ENCODE assay signal across 8 mouse cellular contexts in genomic region chr9:56938374-56938773, GRCm38 (mm10). TPM values are rescaled to one million over a fixed set of nuclear protein-coding genes. Genes with fewer than 3 reads are reported as not detected.
DNase-seq lines count a peak whose midpoint lies in the region; ATAC-seq and TF ChIP-seq lines count a peak whose summit lies in the region.

No protein-coding gene starts in this region.

- H3K27me3 ChIP-seq in erythroblast, embryonic 14.5 days (ENCODE audit: control insufficient read depth), result no peaks in the 10 kb centered on the region
- no peaks in the 10 kb centered on the region for H3K27me3 ChIP-seq in hindbrain, postnatal 0 days (ENCODE audit: insufficient read depth, low read length)
- H3K27me3 ChIP-seq in stomach, embryonic 16.5 days (ENCODE audit: control insufficient read depth, insufficient read depth, low read length), result no peaks in the 10 kb centered on the region

- peak overlapping the region; percentile 52 for H3K27ac ChIP-seq in embryonic fibroblast, embryonic 13.5 days (ENCODE audit: insufficient read depth, low read length)
- H3K27ac ChIP-seq in hindbrain, postnatal 0 days, result peak overlapping the region; percentile 90; the same call in 1 of the 2 replicates
- peak overlapping the region; percentile 93 for H3K27ac ChIP-seq in stomach, embryonic 16.5 days (ENCODE audit: low read length)

- peaks cover 23% of the 10 kb centered on the region for H3K36me3 ChIP-seq in erythroblast, embryonic 14.5 days (ENCODE audit: control insufficient read depth)
- no peaks in the 10 kb centered on the region for H3K36me3 ChIP-seq in hindbrain, postnatal 0 days (ENCODE audit: insufficient read depth, low read length)
- no peaks in the 10 kb centered on the region for H3K36me3 ChIP-seq in stomach, embryonic 16.5 days (ENCODE audit: control insufficient read depth, insufficient read depth, low read length)

- peak overlapping the region; percentile 64 for H3K4me2 ChIP-seq in hindbrain, postnatal 0 days (ENCODE audit: low read depth, low read length)
- peak overlapping the region; percentile 69 for H3K4me2 ChIP-seq in stomach, embryonic 16.5 days (ENCODE audit: low read depth, low read length)

- peak overlapping the region; percentile 61; the same call in 1 of the 2 replicates for H3K9ac ChIP-seq in hindbrain, postnatal 0 days (replicated peaks; ENCODE audit: low read length)
- peak overlapping the region; percentile 90 for H3K9ac ChIP-seq in stomach, embryonic 16.5 days (ENCODE audit: low read length)

- ATAC-seq in erythroblast, adult 5-6 weeks (replicated peaks; ENCODE audit: low FRiP score, poor library complexity, severe bottlenecking), result no peak
- ATAC-seq in hindbrain, postnatal 0 days, result no peak
- ATAC-seq in stomach, embryonic 16.5 days (ENCODE audit: insufficient read depth, low FRiP score), result no peak

- TF ChIP-seq POLR2A in embryonic fibroblast, embryonic 13.5 days (IDR thresholded peaks at IDR 0.05; ENCODE audit: low read depth, low read length), result peak; percentile 26; the same call in 1 of the 2 replicates
- peak; percentile 16; the same call in 1 of the 2 replicates for TF ChIP-seq POLR2A in lung, adult 2 months (IDR thresholded peaks at IDR 0.05; ENCODE audit: borderline replicate concordance, extremely low read depth, low read depth, low read length)

- peak overlapping the region; percentile 76 for H3K4me3 ChIP-seq in erythroblast, embryonic 14.5 days (replicated peaks)
- peak overlapping the region; percentile 77 for H3K4me3 ChIP-seq in embryonic fibroblast, embryonic 13.5 days (ENCODE audit: insufficient read depth, low read length)
- H3K4me3 ChIP-seq in hindbrain, postnatal 0 days (ENCODE audit: low read length), result peak overlapping the region; percentile 76
- H3K4me3 ChIP-seq in lung, adult 2 months (replicated peaks; ENCODE audit: extremely low read depth, low read depth, low read length), result peak overlapping the region; percentile 100
- peak overlapping the region; percentile 84 for H3K4me3 ChIP-seq in stomach, embryonic 16.5 days (replicated peaks; ENCODE audit: low read length)

- peaks cover 32% of the 10 kb centered on the region for H3K4me1 ChIP-seq in erythroblast, embryonic 14.5 days (ENCODE audit: control insufficient read depth)
- no peaks in the 10 kb centered on the region; the same call in 1 of the 2 replicates for H3K4me1 ChIP-seq in embryonic fibroblast, embryonic 13.5 days (ENCODE audit: control insufficient read depth, insufficient read depth, low read length)
- H3K4me1 ChIP-seq in hindbrain, postnatal 0 days (ENCODE audit: insufficient read depth, low read length), result peaks cover 8% of the 10 kb centered on the region
- H3K4me1 ChIP-seq in lung, adult 2 months (ENCODE audit: control insufficient read depth, insufficient read depth, low read length), result 0 out of 2 replicates have a peak, but pooled peaks cover 4% of the 10 kb centered on the region
- H3K4me1 ChIP-seq in stomach, embryonic 16.5 days (ENCODE audit: control insufficient read depth, insufficient read depth, low read length), result peaks cover 17% of the 10 kb centered on the region

- no peaks in the 10 kb centered on the region for H3K9me3 ChIP-seq in erythroblast, embryonic 14.5 days (ENCODE audit: control insufficient read depth, low read length)
- no peaks in the 10 kb centered on the region for H3K9me3 ChIP-seq in hindbrain, postnatal 0 days (ENCODE audit: low read length)
- no peaks in the 10 kb centered on the region for H3K9me3 ChIP-seq in stomach, embryonic 16.5 days (replicated peaks; ENCODE audit: control insufficient read depth, low read length)

- TF ChIP-seq CTCF in embryonic fibroblast, embryonic 13.5 days (IDR thresholded peaks at IDR 0.05; ENCODE audit: borderline replicate concordance, insufficient read depth, low read length), result no peak
- no peak for TF ChIP-seq CTCF in hindbrain, postnatal 0 days (IDR thresholded peaks at IDR 0.05; ENCODE audit: low read depth)
- no peak for TF ChIP-seq CTCF in lung, adult 2 months (IDR thresholded peaks at IDR 0.05; ENCODE audit: insufficient read depth, low read length)

- peak; percentile 42 for DNase-seq in hindbrain, postnatal 0 days (ENCODE audit: low spot score)
- no peak for DNase-seq in lung, adult 2 months
- no peak for DNase-seq in left cerebral cortex, adult 11 months (ENCODE audit: low spot score)
- no peak for DNase-seq in adrenal gland, postnatal 4 days (ENCODE audit: low spot score in 2 of 2)

- WGBS in hindbrain, postnatal 0 days, result 6% methylated on average over 7 of the region's 7 CpGs
- WGBS in lung, adult 2 months, result under 1% methylated on average over 7 of the region's 7 CpGs
- under 1% methylated on average over 7 of the region's 7 CpGs for WGBS in stomach, embryonic 16.5 days

RNA-seq across cellular contexts. Expression of gene Imp3, which starts 1.1 kb away (rescaled TPM):
- polyA plus RNA-seq in erythroblast, embryonic 14.5 days (2012), result 5.7 TPM in 2 replicates
- total RNA-seq in erythroblast, adult 5-6 weeks (2015; ENCODE audit: low replicate concordance), result 18.4 and 45.7 TPM in 2 replicates
- 15.3 and 20.1 TPM in 2 replicates for total RNA-seq in erythroblast, adult 5-6 weeks (2017; ENCODE audit: low replicate concordance)
- polyA plus RNA-seq in embryonic fibroblast, embryonic 13.5 days (2011; ENCODE audit: insufficient read length, low read depth, missing spikeins), result 92.7 and 107 TPM in 2 replicates
- 142 and 178 TPM in 2 replicates for total RNA-seq in hindbrain, postnatal 0 days (2014; rRNA removed)
- 77.2 and 80.5 TPM in 2 replicates for polyA plus RNA-seq in hindbrain, postnatal 0 days (2015; fragmentation: Nextera tagmentation; extraction: Ambion mirVana)
- 195 and 264 TPM in 2 replicates for polyA plus RNA-seq in lung, adult 2 months (2012; rRNA removed)
- 73.9 and 80.1 TPM in 2 replicates for polyA plus RNA-seq in stomach, embryonic 16.5 days (2015; fragmentation: Nextera tagmentation; extraction: Ambion mirVana)
- 10 to 100 TPM; 87.2 to 87.5 TPM for total RNA-seq in adrenal gland, postnatal 4 days (2021)

RNA-seq across cellular contexts. Expression of gene Snx33, which starts 10.2 kb away (rescaled TPM):
- polyA plus RNA-seq in erythroblast, embryonic 14.5 days (2012), result not detected in 2 replicates
- 0.38 and 1.3 TPM in 2 replicates for total RNA-seq in erythroblast, adult 5-6 weeks (2015; ENCODE audit: low replicate concordance)
- 0.17 and 0.56 TPM in 2 replicates for total RNA-seq in erythroblast, adult 5-6 weeks (2017; ENCODE audit: low replicate concordance)
- 18.1 and 20.7 TPM in 2 replicates for polyA plus RNA-seq in embryonic fibroblast, embryonic 13.5 days (2011; ENCODE audit: insufficient read length, low read depth, missing spikeins)
- 6.7 and 9.7 TPM in 2 replicates for total RNA-seq in hindbrain, postnatal 0 days (2014; rRNA removed)
- 2.3 and 2.4 TPM in 2 replicates for polyA plus RNA-seq in hindbrain, postnatal 0 days (2015; fragmentation: Nextera tagmentation; extraction: Ambion mirVana)
- 22.4 and 23.6 TPM in 2 replicates for polyA plus RNA-seq in lung, adult 2 months (2012; rRNA removed)
- polyA plus RNA-seq in stomach, embryonic 16.5 days (2015; fragmentation: Nextera tagmentation; extraction: Ambion mirVana), result 12.9 and 13.1 TPM in 2 replicates
- 10 to 100 TPM; 28.4 to 30.7 TPM for total RNA-seq in adrenal gland, postnatal 4 days (2021)

RNA-seq across cellular contexts. Expression of gene Snupn, which starts 12.3 kb away (rescaled TPM):
- 0.11 TPM in 1 of 2 replicates, not detected in the other for polyA plus RNA-seq in erythroblast, embryonic 14.5 days (2012)
- total RNA-seq in erythroblast, adult 5-6 weeks (2015; ENCODE audit: low replicate concordance), result 4.0 and 7.3 TPM in 2 replicates
- 1.6 and 2.1 TPM in 2 replicates for total RNA-seq in erythroblast, adult 5-6 weeks (2017; ENCODE audit: low replicate concordance)
- 14.1 and 14.5 TPM in 2 replicates for polyA plus RNA-seq in embryonic fibroblast, embryonic 13.5 days (2011; ENCODE audit: insufficient read length, low read depth, missing spikeins)
- total RNA-seq in hindbrain, postnatal 0 days (2014; rRNA removed), result 11.3 and 17.6 TPM in 2 replicates
- 22.4 and 22.6 TPM in 2 replicates for polyA plus RNA-seq in hindbrain, postnatal 0 days (2015; fragmentation: Nextera tagmentation; extraction: Ambion mirVana)
- 3.8 and 5.0 TPM in 2 replicates for polyA plus RNA-seq in lung, adult 2 months (2012; rRNA removed)
- polyA plus RNA-seq in stomach, embryonic 16.5 days (2015; fragmentation: Nextera tagmentation; extraction: Ambion mirVana), result 19.8 and 20.0 TPM in 2 replicates
- total RNA-seq in adrenal gland, postnatal 4 days (2021), result 10 to 100 TPM; 13.3 to 14.2 TPM

RNA-seq across cellular contexts. Expression of gene Ptpn9, which starts 56.3 kb away (rescaled TPM):
- polyA plus RNA-seq in erythroblast, embryonic 14.5 days (2012), result 0.21 and 0.24 TPM in 2 replicates
- total RNA-seq in erythroblast, adult 5-6 weeks (2015; ENCODE audit: low replicate concordance), result 5.0 and 8.6 TPM in 2 replicates
- 2.4 and 3.1 TPM in 2 replicates for total RNA-seq in erythroblast, adult 5-6 weeks (2017; ENCODE audit: low replicate concordance)
- polyA plus RNA-seq in embryonic fibroblast, embryonic 13.5 days (2011; ENCODE audit: insufficient read length, low read depth, missing spikeins), result 74.5 and 79.8 TPM in 2 replicates
- 52.1 and 53.5 TPM in 2 replicates for total RNA-seq in hindbrain, postnatal 0 days (2014; rRNA removed)
- polyA plus RNA-seq in hindbrain, postnatal 0 days (2015; fragmentation: Nextera tagmentation; extraction: Ambion mirVana), result 22.5 and 23.0 TPM in 2 replicates
- polyA plus RNA-seq in lung, adult 2 months (2012; rRNA removed), result 30.3 and 35.4 TPM in 2 replicates
- 14.2 and 15.1 TPM in 2 replicates for polyA plus RNA-seq in stomach, embryonic 16.5 days (2015; fragmentation: Nextera tagmentation; extraction: Ambion mirVana)
- total RNA-seq in adrenal gland, postnatal 4 days (2021), result 10 to 100 TPM; 60.1 to 62.0 TPM

Comparison
In these comparisons a context has a peak if more than half of its experiments do, and no peak if none do; other contexts are left out.
1. RNA of gene Imp3, which starts 1.1 kb away (polyA plus RNA-seq): 195 to 264 TPM in lung, adult 2 months, 92.7 to 107 TPM in embryonic fibroblast, embryonic 13.5 days, 77.2 to 80.5 TPM in hindbrain, postnatal 0 days and 73.9 to 80.1 TPM in stomach, embryonic 16.5 days; 5.7 TPM in erythroblast, embryonic 14.5 days; every median in the first group is over 10 times any median in the second.
2. Peak in every context shown above with its lines, with median percentiles within 50 percentile points of each other: H3K4me3 ChIP-seq and H3K27ac ChIP-seq.